Comparison of ENCODE assay signal across 12 mouse cellular contexts in genomic region chrX:107325697-107326381, GRCm38 (mm10).
DNase-seq lines count a peak whose midpoint lies in the region; ATAC-seq lines count a peak whose summit lies in the region.
"Had no signal": no experiment of that assay in that cellular context is flagged by ENCODE, and none has a peak within 500 bp of the region (broad histone marks: within the 10 kb centered on the region; RNA-seq: fewer than 3 reads in every experiment).

No protein-coding gene starts in this region.

- no peak for DNase-seq in heart, adult 8-10 months (ENCODE audit: low spot score)
- DNase-seq in naive thymus-derived CD4-positive, alpha-beta T cell, adult 2 months (ENCODE audit: low read depth): peak; percentile 82
- DNase-seq in thymus, postnatal 10 days (ENCODE audit: low spot score in 2 of 2): peak; percentile 39 to 57
- DNase-seq in left cerebral cortex, adult 8-10 months (ENCODE audit: low spot score in 2 of 2): no peak
- no peak for DNase-seq in kidney, postnatal 14 days
- no peak for DNase-seq in left cerebral cortex, adult 9 months (ENCODE audit: low spot score in 2 of 2)
- DNase-seq: adrenal gland, adult 2 months; kidney, postnatal 10 days had no signal

- 55% methylated on average over 8 of the region's 8 CpGs for WGBS in heart, embryonic 12.5 days

- no peaks in the 10 kb centered on the region for H3K4me1 ChIP-seq in heart, embryonic 12.5 days (replicated peaks)
- H3K4me1 ChIP-seq: heart, embryonic 10.5 days had no signal

- no peaks in the 10 kb centered on the region for H3K9me3 ChIP-seq in heart, embryonic 12.5 days (replicated peaks)
- H3K9me3 ChIP-seq: heart, embryonic 10.5 days had no signal

- ATAC-seq in heart, embryonic 12.5 days (ENCODE audit: insufficient number of reproducible peaks, low FRiP score): no peak
- peak; percentile 83 for ATAC-seq in activated CD4-positive, CD25-positive, alpha-beta regulatory T cell, adult 4 months

- no peaks in the 10 kb centered on the region for H3K27me3 ChIP-seq in heart, embryonic 12.5 days (replicated peaks)

- H3K9ac ChIP-seq in heart, embryonic 12.5 days: no peak overlapping the region
- H3K9ac ChIP-seq: liver, embryonic 14.5 days had no signal

- no peak overlapping the region for H3K4me3 ChIP-seq in heart, embryonic 12.5 days
- H3K4me3 ChIP-seq: heart, embryonic 10.5 days had no signal

- no peak overlapping the region for H3K27ac ChIP-seq in heart, embryonic 12.5 days (ENCODE audit: poor library complexity, severe bottlenecking)
- H3K27ac ChIP-seq: heart, embryonic 10.5 days; liver, embryonic 14.5 days had no signal

- peak overlapping the region; percentile 19; the same call in 1 of the 2 replicates for H3K4me2 ChIP-seq in heart, embryonic 12.5 days

- no peaks in the 10 kb centered on the region for H3K36me3 ChIP-seq in heart, embryonic 12.5 days
- H3K36me3 ChIP-seq: heart, embryonic 10.5 days had no signal

Comparison
In these comparisons a context has a peak if more than half of its experiments do, and no peak if none do; other contexts are left out.
1. DNase-seq: peak in naive thymus-derived CD4-positive, alpha-beta T cell, adult 2 months (single experiment) and thymus, postnatal 10 days (2 of 2); none in heart, adult 8-10 months (single experiment), left cerebral cortex, adult 8-10 months (0 of 2), kidney, postnatal 14 days (single experiment) and left cerebral cortex, adult 9 months (0 of 2).